Mouse (Mus musculus): Measurements from ENCODE around the gene Rras2.

The Rras2 gene

DNA sequence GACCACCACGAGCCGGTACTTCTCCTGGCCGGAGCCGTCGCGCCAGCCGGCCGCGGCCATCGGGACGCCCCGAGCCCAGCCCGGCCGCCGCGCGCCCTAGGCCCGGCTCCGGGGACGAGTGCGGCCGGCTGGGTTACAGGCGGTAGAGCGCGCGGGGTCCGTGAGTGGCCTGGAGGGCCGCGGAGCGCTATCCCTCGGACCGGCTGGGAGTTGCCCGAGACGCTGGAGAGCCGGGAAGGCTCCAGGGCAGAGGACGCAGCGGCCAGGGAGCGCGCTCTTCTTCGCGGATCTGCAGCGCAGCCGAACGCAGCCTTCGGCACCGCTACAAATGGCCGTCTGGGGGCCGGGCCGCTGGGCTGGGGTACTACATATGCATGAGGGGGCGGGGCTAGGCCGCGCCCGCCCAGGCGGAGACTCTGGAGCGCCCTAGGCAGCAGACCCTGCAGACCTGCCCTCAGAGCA lies at the start of gene Rras2:
TSS of gene Rras2 (minus strand) at position 338 of the 462 bp plus-strand sequence.
- DNase-seq (ENCODE audit: low read depth, low spot score), result peak; percentile 91

DNA sequence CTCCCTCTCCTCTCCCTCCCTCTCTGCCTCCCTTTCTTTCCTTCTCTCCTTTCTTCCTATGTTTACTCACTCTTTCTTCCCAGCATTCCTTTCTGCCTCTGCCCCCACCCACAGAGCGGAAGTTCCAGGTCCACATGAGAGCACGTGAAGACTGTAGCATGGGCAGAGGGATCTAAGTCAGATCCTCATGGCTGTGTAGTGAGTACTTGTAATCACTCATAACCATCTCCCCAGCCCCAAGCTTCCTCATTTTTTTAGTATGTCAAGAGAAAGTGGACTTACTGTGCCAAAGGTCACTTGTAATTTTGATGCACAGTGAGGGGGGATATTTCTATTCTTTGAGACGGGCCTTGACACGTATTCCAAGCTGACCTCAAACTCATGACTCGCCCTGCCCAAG lies 45.4 kb upstream of the Rras2 start:
- no peak for DNase-seq (ENCODE audit: low read depth, low spot score)

DNA sequence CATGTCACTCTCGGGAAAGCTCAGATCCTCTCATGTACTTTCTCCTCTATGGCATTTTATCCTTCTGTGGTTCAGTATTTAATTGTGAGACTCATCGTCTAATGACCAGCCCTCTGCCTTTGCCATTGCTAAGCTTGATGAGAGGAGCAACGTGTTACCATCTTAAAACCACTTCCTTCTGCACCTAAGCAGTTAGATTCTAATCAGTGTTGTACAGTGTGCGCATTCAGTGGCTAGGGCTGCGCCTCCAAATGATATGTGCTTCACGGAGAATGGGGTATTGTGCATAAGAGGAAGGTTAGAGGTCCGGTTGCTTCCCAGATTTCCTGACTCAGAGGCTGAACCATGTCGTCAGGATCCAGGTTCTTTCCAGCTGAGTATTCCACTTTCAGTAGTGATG lies 43.5 kb upstream of the Rras2 start:
- peak; percentile 75 for DNase-seq (ENCODE audit: low read depth, low spot score)

DNA sequence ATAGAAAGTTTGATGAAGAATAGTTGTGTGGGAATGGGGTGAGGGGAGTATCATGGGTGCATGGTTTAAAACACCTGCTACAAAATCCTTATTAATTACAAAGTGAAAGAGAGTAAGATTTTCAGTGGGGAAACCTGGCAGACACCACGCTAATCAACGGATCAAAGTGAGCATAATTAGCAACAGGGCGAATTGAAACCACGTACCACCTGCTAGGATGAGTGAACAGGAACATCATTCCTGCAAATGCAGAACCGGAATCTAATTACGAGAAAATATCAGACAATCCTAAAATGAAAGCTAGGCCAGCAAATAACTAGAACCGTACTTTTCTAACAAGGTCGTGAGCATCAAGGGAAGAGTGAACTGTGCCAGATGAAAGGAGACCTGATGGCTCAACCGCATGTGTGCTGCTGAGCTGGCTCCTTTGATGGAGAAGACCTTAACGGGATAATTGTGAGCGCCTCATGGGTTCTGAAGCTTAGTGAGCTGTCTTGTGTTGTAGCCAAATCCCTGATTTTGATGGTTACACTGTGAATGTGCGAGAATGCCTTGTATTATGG lies 40.2 kb upstream of the Rras2 start:
- DNase-seq (ENCODE audit: low read depth, low spot score), result no peak

GRCm38 (mm10) chr7:114156364-114156763 lies 38.8 kb upstream of the Rras2 start:
- DNase-seq (ENCODE audit: low read depth, low spot score), result no peak

GRCm38 (mm10) chr7:114155053-114155865 lies 37.7 kb upstream of the Rras2 start:
- DNase-seq (ENCODE audit: low read depth, low spot score), result no peak

- DNase-seq (ENCODE audit: low read depth, low spot score), result no peak
Observed at GRCm38 (mm10) chr7:114151036-114151780, 33.6 kb upstream of the Rras2 start.

DNA sequence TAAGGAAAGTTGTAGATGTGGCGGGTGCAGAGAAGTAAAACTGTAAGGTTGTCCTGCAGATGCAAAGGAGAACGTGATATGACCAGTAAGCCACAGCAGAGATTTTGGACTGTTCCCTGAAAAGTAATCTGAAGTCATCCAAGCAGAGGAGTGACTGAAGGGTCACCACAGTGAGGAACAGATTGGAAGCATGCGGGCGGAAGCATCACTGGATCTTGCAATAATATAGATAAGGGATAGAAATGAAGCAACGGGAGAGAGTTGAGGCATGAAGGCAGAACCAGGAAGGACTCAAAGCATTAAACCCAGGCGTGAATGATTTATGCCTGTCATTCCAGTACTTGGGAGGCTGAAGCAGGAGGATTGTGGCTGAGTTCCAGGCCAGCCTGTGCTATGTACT lies 32.0 kb upstream of the Rras2 start:
- DNase-seq (ENCODE audit: low read depth, low spot score), result no peak

DNA sequence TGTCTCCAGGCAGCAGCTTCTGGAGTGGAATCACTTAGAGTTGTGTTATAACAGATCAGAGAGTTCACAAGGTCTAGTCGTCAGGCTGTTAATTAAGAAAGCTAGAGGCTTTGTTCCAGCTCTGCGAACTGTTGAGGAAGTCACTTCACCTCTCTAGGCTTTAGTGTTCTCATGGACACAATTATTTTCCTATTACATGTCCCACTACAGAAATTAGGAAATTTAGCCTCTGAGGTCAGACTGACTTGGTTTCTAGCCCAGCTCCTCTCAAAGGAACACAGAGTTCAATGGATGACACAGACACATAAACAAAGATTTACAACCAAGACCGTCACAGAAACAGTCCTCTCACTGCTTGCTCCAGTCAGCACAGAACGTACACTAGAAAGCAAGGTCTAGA lies 31.6 kb upstream of the Rras2 start:
- no peak for DNase-seq (ENCODE audit: low read depth, low spot score)

DNA sequence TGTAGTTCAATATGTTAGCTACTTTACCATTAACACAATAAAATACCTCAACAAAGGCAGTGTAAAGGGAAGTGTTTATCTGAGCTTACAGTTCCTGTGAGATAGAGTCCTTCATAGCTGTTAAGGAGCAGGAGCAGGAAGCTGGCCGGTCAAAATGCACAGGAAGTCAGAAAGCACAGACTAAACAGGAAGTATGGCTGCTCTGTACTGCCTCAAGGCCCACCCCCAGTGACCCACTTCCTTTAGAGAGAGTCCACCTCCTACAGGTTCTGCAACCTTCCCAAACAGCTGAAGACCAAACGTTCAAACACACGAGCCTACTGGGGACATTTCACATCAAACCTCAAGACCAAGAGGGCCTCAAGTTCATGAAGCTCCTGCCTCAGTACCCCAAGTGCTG lies 28.3 kb upstream of the Rras2 start:
- DNase-seq (ENCODE audit: low read depth, low spot score), result peak; percentile 49

DNA sequence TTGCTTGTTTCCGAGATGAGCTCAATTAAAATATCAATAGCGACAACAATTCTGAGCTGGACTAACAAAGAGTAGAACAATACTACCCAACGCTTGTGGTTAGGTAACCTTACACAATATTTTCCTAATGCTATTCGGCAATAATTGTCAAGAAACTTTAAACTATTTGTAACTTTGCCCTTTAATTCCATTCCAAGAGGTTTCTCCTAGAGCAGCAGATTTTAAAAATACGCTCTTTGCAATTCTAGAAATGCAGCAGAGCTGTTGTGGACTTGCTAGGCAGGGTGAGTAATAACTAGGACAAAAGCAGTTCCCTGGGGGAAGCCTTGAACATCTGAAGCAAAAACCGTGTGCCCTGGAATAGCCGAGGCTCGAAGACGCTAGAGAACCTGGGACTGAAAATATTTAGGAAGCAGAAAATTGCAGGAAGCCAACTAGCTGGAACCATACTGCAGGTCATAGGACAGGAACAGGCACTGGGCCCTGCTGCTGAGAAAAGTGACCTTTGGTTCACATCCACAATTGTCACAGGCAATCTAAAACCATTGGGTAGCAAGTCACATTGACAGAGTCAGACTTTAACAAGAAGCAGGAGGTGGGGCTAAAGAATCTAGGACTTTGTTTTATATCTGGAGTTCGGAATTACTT lies 24.7 kb upstream of the Rras2 start:
- DNase-seq (ENCODE audit: low read depth, low spot score), result no peak

DNA sequence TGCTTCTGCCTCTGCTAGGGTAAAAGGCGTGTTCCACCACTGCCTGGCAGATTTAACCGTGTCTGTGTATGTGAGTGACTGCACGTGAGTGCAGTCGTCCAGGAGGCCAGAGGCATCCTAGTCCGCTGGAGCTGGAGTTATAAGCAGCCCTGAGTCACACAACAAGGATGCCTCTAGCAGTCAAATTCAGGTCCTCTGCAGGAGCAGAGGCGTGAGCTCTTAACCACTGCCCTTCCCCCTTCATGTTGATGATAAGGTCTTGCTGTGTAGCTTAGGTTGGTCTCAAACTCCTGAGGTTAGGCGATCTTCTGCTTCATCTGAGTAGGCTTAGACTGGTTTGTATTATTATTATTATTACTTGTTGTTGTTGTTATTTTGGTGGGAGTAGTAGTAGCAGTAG lies 22.4 kb upstream of the Rras2 start:
- peak; percentile 59 for DNase-seq (ENCODE audit: low read depth, low spot score)

DNA sequence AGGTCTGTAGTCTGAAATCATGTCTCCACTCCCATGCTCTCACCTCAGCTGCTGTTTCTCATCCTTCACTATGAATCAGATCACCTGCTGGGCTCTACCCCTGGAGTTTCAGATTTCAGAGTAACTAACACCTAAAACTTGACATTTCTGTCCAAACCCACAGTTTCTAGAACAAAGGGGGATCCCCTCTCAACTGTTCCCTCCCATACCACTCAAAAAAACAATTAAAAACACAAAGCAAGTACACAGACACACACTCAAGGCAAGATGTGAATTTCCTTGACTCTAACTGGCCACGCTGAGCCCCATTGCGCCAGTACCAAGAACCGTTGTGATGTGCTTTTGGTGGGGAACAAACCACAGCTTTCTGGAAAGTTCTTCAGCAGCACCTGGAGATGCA lies 21.8 kb upstream of the Rras2 start:
- peak; percentile 44 for DNase-seq (ENCODE audit: low read depth, low spot score)

GRCm38 (mm10) chr7:114138261-114138660 lies 20.7 kb upstream of the Rras2 start:
- no peak for DNase-seq (ENCODE audit: low read depth, low spot score)

- no peak for DNase-seq (ENCODE audit: low read depth, low spot score)
Observed at GRCm38 (mm10) chr7:114135166-114135565, 17.6 kb upstream of the Rras2 start.

DNA sequence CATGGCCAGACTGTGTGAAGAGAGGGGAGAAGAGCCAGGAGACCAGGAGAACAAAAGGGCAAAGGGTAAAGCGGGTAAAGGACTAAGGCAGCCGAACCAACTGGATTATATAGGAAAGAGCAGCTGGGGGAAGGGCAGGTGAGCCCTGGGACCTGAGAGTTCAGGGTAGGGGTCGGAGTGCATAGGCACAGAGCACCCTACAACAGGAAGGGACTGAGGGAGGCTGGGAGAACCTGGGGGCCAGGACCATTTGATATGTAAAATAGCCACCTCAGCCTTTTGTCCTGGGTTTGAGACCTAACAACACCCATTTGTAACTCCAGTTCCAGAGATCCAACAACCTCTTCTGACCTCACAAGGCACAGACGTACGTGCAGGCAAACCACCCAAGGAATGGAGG lies 16.4 kb upstream of the Rras2 start:
- no peak for DNase-seq (ENCODE audit: low read depth, low spot score)

DNA sequence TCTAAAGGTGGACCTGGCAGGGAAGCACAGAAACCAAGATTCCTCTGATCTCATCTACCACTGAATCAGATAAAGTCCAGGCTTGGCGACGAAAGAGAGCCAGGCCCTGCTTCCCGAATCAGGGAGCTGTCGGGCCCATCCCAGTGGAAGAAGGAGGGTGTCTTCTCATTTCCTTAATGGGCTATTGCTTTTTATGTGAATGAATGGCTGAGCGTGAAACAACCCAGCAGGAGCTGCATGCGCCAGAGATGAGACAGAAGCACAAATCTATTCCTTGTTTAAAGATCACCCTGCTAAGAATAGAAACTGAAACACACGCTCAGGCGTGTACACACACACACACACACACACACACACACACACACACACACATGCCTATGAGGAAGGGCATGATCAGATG lies 14.7 kb upstream of the Rras2 start:
- DNase-seq (ENCODE audit: low read depth, low spot score), result no peak

DNA sequence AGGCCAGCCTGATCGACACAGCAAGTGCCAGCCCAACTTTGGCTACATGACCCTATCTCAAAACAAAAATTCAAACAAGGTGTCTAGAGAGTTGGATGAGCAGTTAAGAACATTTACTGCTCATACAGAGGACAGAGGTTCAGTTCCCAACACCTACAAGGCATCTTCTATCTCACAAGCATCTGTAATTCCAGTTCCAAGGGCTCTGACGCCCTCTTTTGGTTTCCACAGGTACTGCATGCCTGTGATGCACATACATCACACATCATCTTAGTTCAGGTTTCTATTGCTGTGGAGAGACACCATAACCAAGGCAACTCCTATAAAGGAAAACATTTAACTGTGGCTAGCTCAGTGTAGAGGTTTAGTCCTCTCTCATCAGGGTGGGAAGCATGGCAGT lies 11.7 kb upstream of the Rras2 start:
- DNase-seq (ENCODE audit: low read depth, low spot score), result no peak

GRCm38 (mm10) chr7:114118180-114118579 lies 599 bp upstream of the Rras2 start:
- no peak for DNase-seq (ENCODE audit: low read depth, low spot score)

DNA sequence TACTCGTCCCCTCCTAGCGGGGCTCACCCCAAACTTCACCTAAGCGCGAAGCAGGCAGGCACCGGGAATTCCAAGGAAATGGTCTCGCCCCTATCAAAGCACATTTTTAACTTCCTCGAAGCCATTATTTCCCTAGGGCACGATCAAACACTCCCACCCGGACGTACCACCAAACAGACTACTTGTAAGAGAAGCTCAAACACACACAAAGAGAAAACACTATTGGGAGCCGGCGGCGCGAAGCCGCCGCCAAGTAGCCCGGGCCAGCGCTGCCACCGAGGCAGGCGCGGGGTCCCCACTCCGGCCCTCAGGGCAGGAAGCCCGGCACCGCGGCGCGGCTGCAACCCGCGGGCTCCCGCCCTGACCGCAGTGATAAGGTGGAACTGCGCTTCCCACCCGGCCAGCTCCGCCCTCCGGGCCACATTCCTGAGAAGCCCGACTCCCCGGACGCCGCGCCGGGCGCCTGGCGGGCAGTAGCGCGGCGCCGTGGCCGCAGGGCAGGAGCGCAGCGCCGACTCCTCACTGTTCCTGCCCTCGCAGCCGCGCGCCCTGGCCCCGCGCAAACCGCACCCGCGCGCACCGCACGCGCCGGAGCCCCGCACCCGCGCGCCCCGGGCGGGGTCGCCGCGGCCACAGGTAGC lies 750 bp downstream of the Rras2 start:
- DNase-seq (ENCODE audit: low read depth, low spot score), result peak; percentile 49

DNA sequence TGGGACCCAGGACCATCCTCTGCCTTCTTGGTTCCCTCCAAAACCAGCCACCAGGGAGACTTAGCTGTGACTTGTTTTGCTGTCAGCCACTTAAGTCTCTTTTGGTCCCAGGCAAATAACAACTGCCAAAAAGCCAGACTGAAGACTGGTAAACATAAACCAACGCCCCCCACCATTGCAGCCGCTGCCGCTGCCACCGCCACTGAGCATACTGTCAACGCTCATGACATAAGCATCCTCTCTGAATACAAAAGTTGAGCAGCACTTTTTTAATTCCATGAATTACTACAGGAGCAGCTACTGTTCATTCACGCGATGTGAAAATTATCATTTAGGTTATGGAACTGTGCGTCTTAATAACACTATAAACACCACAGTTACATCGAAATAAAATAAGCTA lies 1.6 kb downstream of the Rras2 start:
- peak; percentile 28 for DNase-seq (ENCODE audit: low read depth, low spot score)

- DNase-seq (ENCODE audit: low read depth, low spot score), result no peak
Observed at GRCm38 (mm10) chr7:114114976-114115375, 2.6 kb downstream of the Rras2 start.
